Mouse (Mus musculus): ENCODE measurements around the gene Cul3. TPM values are rescaled to one million over a fixed set of nuclear protein-coding genes. Genes with fewer than 3 reads are reported as not detected.

Cul3 gene
- polyA plus RNA-seq, 1 experiment from 2014 or later = 51.7 TPM

- no peak overlapping the region for H3K4me3 ChIP-seq (ENCODE audit: low read depth, low read length)
- no peaks in the 10 kb centered on the region for H3K4me1 ChIP-seq (replicated peaks; ENCODE audit: control insufficient read depth, insufficient read depth, low read length)
- DNase-seq (ENCODE audit: low spot score) (no peak), ATAC-seq (replicated peaks; ENCODE audit: low FRiP score) (no peak)
- WGBS = 90% methylated on average over 1 of the region's 1 CpGs
- H3K27me3 ChIP-seq (ENCODE audit: control insufficient read depth, insufficient read depth, low read length) = no peaks in the 10 kb centered on the region
- H3K27ac ChIP-seq (ENCODE audit: low read depth, low read length) = no peak overlapping the region
- no peaks in the 10 kb centered on the region for H3K9me3 ChIP-seq (ENCODE audit: control insufficient read depth, low read length)
- no peak overlapping the region for H3K4me2 ChIP-seq (ENCODE audit: low read depth, low read length, severe bottlenecking)
- H3K9ac ChIP-seq (ENCODE audit: low read length) = no peak overlapping the region
- no peaks in the 10 kb centered on the region for H3K36me3 ChIP-seq (ENCODE audit: control insufficient read depth, insufficient read depth, low read length)
Measured at GRCm38 (mm10) chr1:80335118-80335517, 5.2 kb downstream of the Cul3 start.

DNA sequence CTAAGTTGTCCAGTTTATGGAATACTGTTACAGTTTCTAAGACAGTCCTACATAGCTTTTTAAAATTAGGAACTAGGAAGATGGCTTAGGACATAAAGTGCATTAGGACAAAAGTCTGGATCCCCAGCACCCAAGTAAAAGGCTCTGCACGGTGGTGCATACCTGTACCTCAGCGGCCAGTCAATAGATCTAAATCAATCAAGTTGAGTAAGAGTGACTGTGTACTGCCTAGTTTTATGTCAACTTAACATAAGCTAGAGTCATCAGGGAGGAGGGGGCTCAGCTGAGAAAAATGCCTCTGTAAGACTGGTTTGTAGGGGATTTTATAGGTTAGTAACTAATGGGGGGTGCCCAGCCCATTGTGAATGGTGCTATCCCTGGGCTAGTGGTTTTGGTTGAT is 9.3 kb downstream of the Cul3 start:
- no peaks in the 10 kb centered on the region for H3K27me3 ChIP-seq (ENCODE audit: control insufficient read depth, insufficient read depth, low read length)
- no peak overlapping the region for H3K4me3 ChIP-seq (ENCODE audit: low read depth, low read length)
- ATAC-seq (replicated peaks; ENCODE audit: low FRiP score) (no peak), DNase-seq (ENCODE audit: low spot score) (no peak)
- WGBS = 84% methylated on average over 2 of the region's 2 CpGs
- H3K4me2 ChIP-seq (ENCODE audit: low read depth, low read length, severe bottlenecking) = no peak overlapping the region
- no peaks in the 10 kb centered on the region for H3K4me1 ChIP-seq (replicated peaks; ENCODE audit: control insufficient read depth, insufficient read depth, low read length)
- no peak overlapping the region for H3K9ac ChIP-seq (ENCODE audit: low read length)
- H3K27ac ChIP-seq (ENCODE audit: low read depth, low read length) = no peak overlapping the region
- no peaks in the 10 kb centered on the region for H3K36me3 ChIP-seq (ENCODE audit: control insufficient read depth, insufficient read depth, low read length)
- H3K9me3 ChIP-seq (ENCODE audit: control insufficient read depth, low read length) = no peaks in the 10 kb centered on the region

DNA sequence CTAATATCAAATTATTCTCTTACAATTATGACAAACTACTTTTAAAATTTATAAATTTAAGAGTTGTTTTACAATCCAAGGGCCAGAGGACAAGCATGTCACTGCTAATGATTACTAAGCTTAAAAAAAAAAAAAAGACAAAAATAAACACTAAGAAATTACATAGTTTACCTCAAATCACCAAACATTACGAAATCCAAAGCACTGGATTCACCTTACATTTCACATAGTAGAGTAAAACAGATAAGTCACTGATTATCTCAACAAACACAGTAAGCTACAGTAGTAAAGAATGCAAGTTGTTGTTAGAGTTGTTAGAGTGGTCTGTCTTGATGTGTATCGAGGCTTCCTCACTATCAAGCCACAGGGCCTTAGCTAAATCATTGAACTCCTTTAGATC is 14.5 kb downstream of the Cul3 start:
- no peak overlapping the region for H3K9ac ChIP-seq (ENCODE audit: low read length)
- ATAC-seq (replicated peaks; ENCODE audit: low FRiP score) = no peak
- H3K27me3 ChIP-seq (ENCODE audit: control insufficient read depth, insufficient read depth, low read length) = no peaks in the 10 kb centered on the region
- no peaks in the 10 kb centered on the region for H3K36me3 ChIP-seq (ENCODE audit: control insufficient read depth, insufficient read depth, low read length)
- 96% methylated on average over 2 of the region's 2 CpGs for WGBS
- no peaks in the 10 kb centered on the region for H3K9me3 ChIP-seq (ENCODE audit: control insufficient read depth, low read length)
- no peaks in the 10 kb centered on the region for H3K4me1 ChIP-seq (replicated peaks; ENCODE audit: control insufficient read depth, insufficient read depth, low read length)
- H3K4me3 ChIP-seq (ENCODE audit: low read depth, low read length) = no peak overlapping the region
- H3K27ac ChIP-seq (ENCODE audit: low read depth, low read length) = no peak overlapping the region
- no peak for DNase-seq (ENCODE audit: low spot score)
- H3K4me2 ChIP-seq (ENCODE audit: low read depth, low read length, severe bottlenecking) = no peak overlapping the region

DNA sequence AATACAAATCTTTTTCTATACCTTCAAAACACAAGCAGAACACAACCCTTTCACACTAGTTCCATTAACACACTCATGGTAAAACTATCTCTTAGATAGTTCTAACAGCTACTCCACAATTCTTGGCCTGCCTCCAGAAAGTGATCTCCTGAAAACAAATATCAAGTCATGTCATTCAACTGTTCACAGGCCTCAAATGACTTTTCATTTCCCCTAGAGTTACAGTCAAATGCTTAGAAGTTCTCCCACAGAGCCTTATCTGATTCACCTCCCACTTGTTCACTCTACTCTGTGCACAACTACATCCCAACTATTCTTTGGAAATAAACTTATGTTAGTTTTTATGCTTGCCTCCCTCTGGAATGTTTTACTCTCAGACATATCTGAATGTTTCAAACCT is 15.9 kb downstream of the Cul3 start:
- Histone ChIP-seq H3K9me3 (ENCODE audit: control insufficient read depth, low read length) (no peaks in the 10 kb centered on the region), H3K4me2 (ENCODE audit: low read depth, low read length, severe bottlenecking) (no peak overlapping the region), H3K27me3 (ENCODE audit: control insufficient read depth, insufficient read depth, low read length) (no peaks in the 10 kb centered on the region), H3K4me3 (ENCODE audit: low read depth, low read length) (no peak overlapping the region), H3K27ac (ENCODE audit: low read depth, low read length) (no peak overlapping the region), H3K4me1 (replicated peaks; ENCODE audit: control insufficient read depth, insufficient read depth, low read length) (no peaks in the 10 kb centered on the region), H3K36me3 (ENCODE audit: control insufficient read depth, insufficient read depth, low read length) (no peaks in the 10 kb centered on the region), H3K9ac (ENCODE audit: low read length) (no peak overlapping the region)
- ATAC-seq (replicated peaks; ENCODE audit: low FRiP score) = no peak
- no peak for DNase-seq (ENCODE audit: low spot score)

DNA sequence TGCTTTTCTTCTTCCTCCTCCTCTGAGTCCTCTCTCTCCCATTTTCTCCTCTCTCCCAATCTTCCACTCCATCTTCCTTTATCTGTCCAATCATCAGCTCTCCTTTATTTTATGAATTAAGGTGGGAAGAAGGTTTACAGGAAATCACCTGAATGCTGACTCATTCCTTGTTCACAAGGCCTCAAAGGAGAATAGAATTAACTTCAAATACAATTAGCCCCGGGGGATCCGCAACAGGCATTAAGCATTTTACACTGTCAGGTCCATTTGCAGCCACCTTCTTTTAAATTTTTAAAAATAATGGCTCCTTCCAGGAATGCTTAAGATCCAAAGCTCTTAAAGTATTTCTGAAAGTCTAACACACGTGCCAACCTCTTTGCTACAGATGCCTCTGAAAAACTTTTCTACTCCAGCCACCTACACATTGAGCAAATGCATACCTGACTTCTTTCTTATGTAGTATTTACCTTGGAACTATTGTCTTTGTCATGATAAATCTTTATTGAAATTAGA is 24.7 kb downstream of the Cul3 start:
- Histone ChIP-seq H3K9me3 (ENCODE audit: control insufficient read depth, low read length) (no peaks in the 10 kb centered on the region), H3K4me2 (ENCODE audit: low read depth, low read length, severe bottlenecking) (no peak overlapping the region), H3K9ac (ENCODE audit: low read length) (no peak overlapping the region), H3K4me1 (replicated peaks; ENCODE audit: control insufficient read depth, insufficient read depth, low read length) (no peaks in the 10 kb centered on the region), H3K27me3 (ENCODE audit: control insufficient read depth, insufficient read depth, low read length) (no peaks in the 10 kb centered on the region), H3K27ac (ENCODE audit: low read depth, low read length) (no peak overlapping the region), H3K4me3 (ENCODE audit: low read depth, low read length) (no peak overlapping the region), H3K36me3 (ENCODE audit: control insufficient read depth, insufficient read depth, low read length) (no peaks in the 10 kb centered on the region)
- no peak for ATAC-seq (replicated peaks; ENCODE audit: low FRiP score)
- no peak for DNase-seq (ENCODE audit: low spot score)
- WGBS = 86% methylated on average over 3 of the region's 3 CpGs

GRCm38 (mm10) chr1:80293307-80293706 is 47.0 kb downstream of the Cul3 start:
- no peak overlapping the region for H3K27ac ChIP-seq (ENCODE audit: low read depth, low read length)
- DNase-seq (ENCODE audit: low spot score) (no peak), ATAC-seq (replicated peaks; ENCODE audit: low FRiP score) (no peak)
- H3K9ac ChIP-seq (ENCODE audit: low read length) = no peak overlapping the region
- H3K36me3 ChIP-seq (ENCODE audit: control insufficient read depth, insufficient read depth, low read length) = no peaks in the 10 kb centered on the region
- WGBS = 78% methylated on average over 4 of the region's 4 CpGs
- 0 out of 2 replicates have a peak, but pooled peaks cover 2% of the 10 kb centered on the region for H3K4me1 ChIP-seq (replicated peaks; ENCODE audit: control insufficient read depth, insufficient read depth, low read length)
- H3K4me2 ChIP-seq (ENCODE audit: low read depth, low read length, severe bottlenecking) = no peak overlapping the region
- no peak overlapping the region for H3K4me3 ChIP-seq (ENCODE audit: low read depth, low read length)
- H3K9me3 ChIP-seq (ENCODE audit: control insufficient read depth, low read length) = no peaks in the 10 kb centered on the region
- H3K27me3 ChIP-seq (ENCODE audit: control insufficient read depth, insufficient read depth, low read length) = no peaks in the 10 kb centered on the region

DNA sequence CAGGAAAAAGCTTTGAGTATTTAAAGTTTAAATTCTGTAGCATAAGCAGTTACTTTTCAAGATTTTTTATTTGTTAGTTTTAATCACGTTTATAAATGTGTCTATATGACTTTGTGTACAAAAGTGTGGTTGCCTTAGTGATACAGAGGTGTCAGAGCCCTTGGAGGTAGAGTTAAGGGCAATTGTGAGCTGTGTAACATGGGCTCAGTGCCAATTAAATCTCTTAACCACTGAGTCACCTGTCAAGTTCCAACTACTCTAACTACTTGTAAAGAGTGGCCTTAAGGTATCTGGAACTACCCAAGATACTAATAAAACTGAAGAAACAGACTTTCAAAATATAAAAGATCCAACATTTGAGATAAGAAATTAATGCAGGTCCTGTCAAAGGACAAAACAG is 61.5 kb downstream of the Cul3 start:
- Histone ChIP-seq H3K27me3 (ENCODE audit: control insufficient read depth, insufficient read depth, low read length) (no peaks in the 10 kb centered on the region), H3K4me1 (replicated peaks; ENCODE audit: control insufficient read depth, insufficient read depth, low read length) (no peaks in the 10 kb centered on the region), H3K9me3 (ENCODE audit: control insufficient read depth, low read length) (no peaks in the 10 kb centered on the region), H3K27ac (ENCODE audit: low read depth, low read length) (no peak overlapping the region), H3K9ac (ENCODE audit: low read length) (no peak overlapping the region), H3K4me2 (ENCODE audit: low read depth, low read length, severe bottlenecking) (no peak overlapping the region), H3K36me3 (ENCODE audit: control insufficient read depth, insufficient read depth, low read length) (no peaks in the 10 kb centered on the region; the same call in 1 of the 2 replicates), H3K4me3 (ENCODE audit: low read depth, low read length) (no peak overlapping the region)
- 86% methylated on average over 1 of the region's 1 CpGs for WGBS
- no peak for ATAC-seq (replicated peaks; ENCODE audit: low FRiP score)
- no peak for DNase-seq (ENCODE audit: low spot score)

DNA sequence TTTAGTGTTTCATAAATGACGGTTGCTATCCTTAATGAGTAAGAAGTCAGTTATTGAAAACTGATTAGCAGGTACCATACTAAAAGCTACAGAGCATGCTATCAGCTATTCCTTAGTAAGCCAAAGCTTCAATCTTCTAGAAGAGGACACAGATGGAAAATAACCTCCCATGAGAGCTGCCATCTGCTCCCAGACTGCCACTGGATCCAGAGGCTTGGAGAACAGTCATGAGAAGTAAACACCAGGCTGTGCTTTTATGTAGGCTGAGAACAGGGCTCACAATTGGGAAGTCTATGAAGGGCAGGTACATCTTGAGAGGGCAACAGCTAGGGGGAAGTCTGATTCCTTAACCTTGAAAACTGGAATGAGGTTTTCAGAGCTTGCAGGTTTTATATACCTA is 79.8 kb downstream of the Cul3 start:
- no peaks in the 10 kb centered on the region for H3K9me3 ChIP-seq (ENCODE audit: control insufficient read depth, low read length)
- H3K36me3 ChIP-seq (ENCODE audit: control insufficient read depth, insufficient read depth, low read length) = no peaks in the 10 kb centered on the region
- H3K4me2 ChIP-seq (ENCODE audit: low read depth, low read length, severe bottlenecking) = no peak overlapping the region
- H3K27me3 ChIP-seq (ENCODE audit: control insufficient read depth, insufficient read depth, low read length) = no peaks in the 10 kb centered on the region
- no peak overlapping the region for H3K4me3 ChIP-seq (ENCODE audit: low read depth, low read length)
- no peak overlapping the region for H3K9ac ChIP-seq (ENCODE audit: low read length)
- WGBS = 92% methylated on average over 1 of the region's 1 CpGs
- ATAC-seq (replicated peaks; ENCODE audit: low FRiP score) (no peak), DNase-seq (ENCODE audit: low spot score) (no peak)
- H3K4me1 ChIP-seq (replicated peaks; ENCODE audit: control insufficient read depth, insufficient read depth, low read length) = no peaks in the 10 kb centered on the region
- no peak overlapping the region for H3K27ac ChIP-seq (ENCODE audit: low read depth, low read length)

DNA sequence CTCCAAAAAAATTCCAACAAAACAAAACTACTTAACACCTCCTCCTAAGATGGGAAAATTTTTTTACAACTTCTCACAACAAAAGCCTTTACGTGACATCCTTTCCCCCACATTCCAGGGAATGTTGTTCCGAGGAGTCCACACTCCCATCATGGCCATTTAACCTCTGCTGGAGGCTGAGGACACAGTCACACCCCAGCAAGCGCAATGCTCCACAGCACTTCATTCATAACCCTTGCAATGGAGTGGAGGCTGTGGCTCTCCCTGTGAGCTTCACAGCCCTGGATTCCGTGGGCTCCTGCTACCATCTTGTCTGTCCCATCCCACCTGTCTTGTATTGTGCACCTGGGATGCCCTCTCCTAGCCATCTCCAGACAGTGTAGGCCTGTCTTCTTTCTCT is 81.6 kb downstream of the Cul3 start:
- Histone ChIP-seq H3K9me3 (ENCODE audit: control insufficient read depth, low read length) (no peaks in the 10 kb centered on the region), H3K27ac (ENCODE audit: low read depth, low read length) (no peak overlapping the region), H3K27me3 (ENCODE audit: control insufficient read depth, insufficient read depth, low read length) (no peaks in the 10 kb centered on the region), H3K4me3 (ENCODE audit: low read depth, low read length) (no peak overlapping the region), H3K9ac (ENCODE audit: low read length) (no peak overlapping the region), H3K4me1 (replicated peaks; ENCODE audit: control insufficient read depth, insufficient read depth, low read length) (no peaks in the 10 kb centered on the region), H3K36me3 (ENCODE audit: control insufficient read depth, insufficient read depth, low read length) (no peaks in the 10 kb centered on the region), H3K4me2 (ENCODE audit: low read depth, low read length, severe bottlenecking) (no peak overlapping the region)
- 83% methylated on average over 4 of the region's 4 CpGs for WGBS
- no peak for ATAC-seq (replicated peaks; ENCODE audit: low FRiP score)
- DNase-seq (ENCODE audit: low spot score) = no peak
